Mouse (Mus musculus) intestine, embryonic 16.5 days (tissue): ENCODE data around the gene Dab1. TPM values are rescaled to one million over a fixed set of nuclear protein-coding genes. Genes with fewer than 3 reads are reported as not detected.
A peak's percentile ranks its signal among the peaks of the same experiment; 100 is the strongest.

Source experiments
- ATAC-seq: fragments of 200-750 bp; cut with Nextera tagmentation; 2 replicates; pipeline ENCODE4 v1.8.0; 2017; ENCODE audit warnings: moderate TSS enrichment, moderate library complexity
- H3K27ac ChIP-seq: fragments of 300-500 bp; sonication (generic); 2 replicates; pipeline ENCODE4 v1.5.1; 2014; ENCODE audit warnings: mild to moderate bottlenecking, low read length
- H3K27me3 ChIP-seq: fragments of 300-500 bp; sonication (generic); replicated peaks from 2 replicates; pipeline ENCODE4 v1.6.1; 2014; ENCODE audit warnings: low read length, control low read depth, mixed read lengths; ENCODE audit not compliant: control insufficient read depth, insufficient read depth
- H3K36me3 ChIP-seq: fragments of 300-500 bp; sonication (generic); 2 replicates; pipeline ENCODE4 v1.6.1; 2014; ENCODE audit warnings: low read length, control low read depth; ENCODE audit not compliant: control insufficient read depth, insufficient read depth
- H3K4me1 ChIP-seq: fragments of 300-500 bp; sonication (generic); 2 replicates; pipeline ENCODE4 v1.6.1; 2014; ENCODE audit warnings: low read length, control low read depth, mixed read lengths; ENCODE audit not compliant: control insufficient read depth, insufficient read depth
- H3K4me2 ChIP-seq: fragments of 300-500 bp; sonication (generic); 2 replicates; pipeline ENCODE4 v1.6.1; 2014; ENCODE audit warnings: low read depth, low read length, control low read depth
- H3K4me3 ChIP-seq: fragments of 300-500 bp; sonication (generic); 2 replicates; pipeline ENCODE4 v1.5.1; 2014; ENCODE audit warnings: mild to moderate bottlenecking, low read length
- H3K9ac ChIP-seq: fragments of 300-500 bp; sonication (generic); 2 replicates; pipeline ENCODE4 v1.6.1; 2014; ENCODE audit warnings: low read depth, low read length
- H3K9me3 ChIP-seq: fragments of 300-500 bp; sonication (generic); 2 replicates; pipeline ENCODE4 v1.6.1; 2016; ENCODE audit warnings: low read length, control low read depth; ENCODE audit not compliant: control insufficient read depth
- WGBS: fragments of 180-500 bp; shearing (Covaris S2); extraction: QIAGEN DNeasy Blood & Tissue Kit; methylation state at CpG from one replicate; pipeline ENCODE4 v1.1.7; 2014; 5-methylcytosine and 5-hydroxymethylcytosine counted together
- polyA plus RNA-seq: library from polyadenylated mRNA; unstranded; fragments of >200 nt; fragmentation: Nextera tagmentation; extraction: Ambion mirVana; gene quantifications from 2 replicates; pipeline ENCODE4 v1.2.1, GENCODE M21; 2015

The Dab1 gene
- polyA plus RNA-seq, 1 experiment from 2014 or later, result 54.5 TPM

DNA sequence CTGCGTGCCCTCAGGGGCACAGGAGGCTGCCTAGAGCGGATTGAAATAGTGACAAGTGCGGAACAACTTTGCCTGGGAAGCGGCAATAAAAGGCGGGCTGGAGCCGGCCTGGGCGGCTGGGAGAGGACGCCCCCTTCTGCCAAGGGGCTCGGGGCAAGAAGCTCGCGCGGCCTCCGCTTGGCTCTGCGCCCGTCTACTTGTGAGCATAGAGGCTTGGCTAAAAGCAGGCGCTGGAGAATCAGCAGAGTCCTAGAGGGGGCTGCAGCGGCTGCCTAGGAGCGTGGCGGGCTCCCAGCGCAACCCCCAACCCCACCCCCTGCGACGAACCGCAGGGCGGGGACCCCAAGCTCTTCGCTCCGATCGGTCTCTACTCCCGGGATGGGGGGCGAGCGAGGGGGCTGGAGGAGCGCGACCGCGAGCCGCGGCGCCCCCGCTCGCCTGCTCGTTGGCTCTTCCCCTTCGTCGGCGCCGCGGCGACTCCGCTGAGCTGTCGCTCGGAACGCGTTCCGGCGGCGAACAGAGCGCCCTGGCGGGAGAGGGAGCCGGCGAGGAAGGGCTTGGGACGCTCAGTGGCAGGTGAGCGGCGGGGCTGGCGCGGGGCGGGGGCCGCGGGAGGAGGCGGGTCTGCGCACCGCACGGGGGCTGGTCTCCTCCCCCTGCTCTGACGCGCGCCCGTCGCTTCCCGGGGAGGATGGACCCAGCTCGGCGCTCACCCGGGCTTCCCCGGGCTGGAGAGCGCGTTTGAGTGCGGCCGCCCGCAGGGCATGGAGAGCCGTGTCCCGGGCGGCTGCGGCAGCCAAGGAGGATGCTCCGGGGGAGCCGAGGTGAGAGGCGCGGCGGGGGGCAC, 748.0 kb downstream of the Dab1 start:
- under 1% methylated on average over 70 of the region's 94 CpGs for WGBS
- Histone ChIP-seq H3K36me3 (no peaks in the 10 kb centered on the region), H3K4me3 (peak overlapping the region; percentile 73), H3K9ac (peak overlapping the region; percentile 79), H3K27ac (peak overlapping the region; percentile 59), H3K4me1 (0 out of 2 replicates have a peak, but pooled peaks cover 2% of the 10 kb centered on the region), H3K4me2 (peak overlapping the region; percentile 92), H3K9me3 (no peaks in the 10 kb centered on the region), H3K27me3 (peaks cover 5% of the 10 kb centered on the region; the same call in 1 of the 2 replicates)
- ATAC-seq, result peak; percentile 95

- Histone ChIP-seq H3K4me2 (peak overlapping the region; percentile 92), H3K9ac (peak overlapping the region; percentile 79), H3K4me1 (0 out of 2 replicates have a peak, but pooled peaks cover 2% of the 10 kb centered on the region), H3K36me3 (no peaks in the 10 kb centered on the region), H3K4me3 (peak overlapping the region; percentile 73), H3K27ac (peak overlapping the region; percentile 59), H3K27me3 (peaks cover 5% of the 10 kb centered on the region; the same call in 1 of the 2 replicates), H3K9me3 (no peaks in the 10 kb centered on the region)
- peak; percentile 81 for ATAC-seq
- WGBS, result under 1% methylated on average over 40 of the region's 48 CpGs
Measured at GRCm38 (mm10) chr4:104367741-104368411, 748.7 kb downstream of the Dab1 start.

- Histone ChIP-seq H3K9ac (peak overlapping the region; percentile 79), H3K4me2 (peak overlapping the region; percentile 92), H3K4me1 (0 out of 2 replicates have a peak, but pooled peaks cover 2% of the 10 kb centered on the region), H3K36me3 (no peaks in the 10 kb centered on the region), H3K9me3 (no peaks in the 10 kb centered on the region), H3K27me3 (peaks cover 5% of the 10 kb centered on the region; the same call in 1 of the 2 replicates), H3K4me3 (peak overlapping the region; percentile 73), H3K27ac (no peak overlapping the region)
- WGBS, result under 1% methylated on average over 20 of the region's 20 CpGs
- ATAC-seq, result peak; percentile 16
Measured at GRCm38 (mm10) chr4:104368561-104369021, 749.4 kb downstream of the Dab1 start.

DNA sequence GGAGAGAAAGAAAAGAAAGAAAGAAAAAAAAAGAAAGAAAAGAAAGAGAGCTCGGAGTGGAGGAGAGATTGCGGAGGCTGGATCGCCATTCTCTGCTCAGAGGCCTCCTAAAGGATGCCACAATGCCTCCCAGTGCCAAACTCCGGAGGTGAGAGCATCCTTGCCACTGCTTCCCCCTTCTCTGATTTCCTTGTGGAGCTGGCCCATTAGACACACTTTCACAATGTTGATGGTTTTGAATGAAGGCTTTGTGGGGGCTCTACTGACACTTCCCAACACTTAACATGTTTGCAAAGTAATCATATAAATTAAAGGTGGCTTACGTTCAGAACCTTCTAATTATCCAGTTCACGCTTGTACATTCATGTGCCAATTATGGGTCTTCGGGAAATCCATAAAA, 749.9 kb downstream of the Dab1 start:
- Histone ChIP-seq H3K4me2 (peak overlapping the region; percentile 92), H3K27ac (no peak overlapping the region), H3K4me1 (0 out of 2 replicates have a peak, but pooled peaks cover 2% of the 10 kb centered on the region), H3K9ac (peak overlapping the region; percentile 79; the same call in 1 of the 2 replicates), H3K27me3 (peaks cover 5% of the 10 kb centered on the region; the same call in 1 of the 2 replicates), H3K36me3 (no peaks in the 10 kb centered on the region), H3K4me3 (peak overlapping the region; percentile 73), H3K9me3 (no peaks in the 10 kb centered on the region)
- WGBS, result 17% methylated on average over 7 of the region's 7 CpGs
- ATAC-seq, result no peak

DNA sequence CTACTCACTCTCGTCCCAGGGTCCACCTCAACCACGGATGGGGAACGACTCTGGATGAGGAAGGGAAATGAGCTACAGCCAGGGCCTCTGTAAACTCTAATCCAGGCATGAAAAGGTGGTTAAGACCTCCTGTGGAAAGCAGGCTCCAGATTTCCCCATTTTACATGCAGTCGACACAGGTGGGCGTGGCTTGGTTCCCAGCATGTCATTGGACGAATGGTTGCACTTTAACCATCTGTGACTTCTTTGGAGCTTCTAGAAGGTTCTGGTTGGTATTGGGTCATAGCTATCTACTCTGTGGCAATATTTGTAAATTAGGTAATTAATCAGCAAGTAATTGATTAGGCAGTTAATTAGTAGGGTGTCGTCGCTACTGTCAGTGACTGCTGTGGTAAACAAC, 752.0 kb downstream of the Dab1 start:
- Histone ChIP-seq H3K4me3 (no peak overlapping the region), H3K9me3 (no peaks in the 10 kb centered on the region), H3K27me3 (peaks cover 5% of the 10 kb centered on the region; the same call in 1 of the 2 replicates), H3K4me1 (0 out of 2 replicates have a peak, but pooled peaks cover 2% of the 10 kb centered on the region), H3K4me2 (no peak overlapping the region), H3K36me3 (no peaks in the 10 kb centered on the region), H3K27ac (no peak overlapping the region), H3K9ac (no peak overlapping the region)
- no peak for ATAC-seq
- 66% methylated on average over 8 of the region's 8 CpGs for WGBS

DNA sequence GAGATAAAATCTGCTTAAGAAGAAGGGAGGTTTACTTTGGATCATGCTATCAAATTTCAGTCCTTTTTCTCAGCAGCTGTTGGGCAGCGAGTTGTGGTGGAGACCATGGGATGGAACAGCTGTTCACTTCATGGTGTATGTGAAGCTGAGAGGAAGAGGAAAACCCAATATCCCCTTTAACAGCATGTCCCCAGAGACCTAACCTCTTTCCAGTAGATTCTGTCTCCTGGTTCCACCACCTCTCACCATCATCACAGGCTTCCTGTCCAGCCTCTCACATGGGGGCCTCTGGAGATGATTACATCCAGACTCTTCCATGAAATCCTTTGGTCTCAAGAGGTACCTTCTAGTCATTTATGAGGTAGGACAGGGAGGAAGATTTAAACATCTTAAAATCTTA, 755.0 kb downstream of the Dab1 start:
- no peak overlapping the region for H3K27ac ChIP-seq
- no peak overlapping the region for H3K9ac ChIP-seq
- no peak overlapping the region for H3K4me2 ChIP-seq
- no peak overlapping the region for H3K4me3 ChIP-seq
- peaks cover 3% of the 10 kb centered on the region; the same call in 1 of the 2 replicates for H3K27me3 ChIP-seq
- ATAC-seq, result no peak
- H3K4me1 ChIP-seq, result no peaks in the 10 kb centered on the region
- no peaks in the 10 kb centered on the region for H3K36me3 ChIP-seq
- WGBS, result 70% methylated on average over 1 of the region's 1 CpGs
- H3K9me3 ChIP-seq, result no peaks in the 10 kb centered on the region

DNA sequence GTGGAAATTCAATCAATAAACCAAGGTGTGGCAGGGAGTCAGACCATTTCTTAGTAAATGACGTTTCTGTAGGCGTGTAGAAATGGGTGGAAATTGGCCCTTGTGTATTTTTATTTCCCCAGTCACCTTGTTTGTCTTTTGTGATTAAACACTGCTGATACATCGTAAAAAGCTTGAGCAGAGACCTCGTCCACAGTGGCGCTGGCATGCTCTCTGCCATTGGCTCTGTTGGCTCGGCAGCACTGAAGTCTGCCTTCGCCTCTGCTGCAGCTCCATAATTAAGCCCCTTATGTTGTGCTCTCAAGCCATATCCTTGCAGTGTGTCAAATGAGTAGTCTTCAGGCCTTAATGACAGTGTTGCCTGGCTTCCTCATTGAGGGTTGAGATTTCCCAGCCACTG, 765.5 kb downstream of the Dab1 start:
- peak overlapping the region; percentile 47 for H3K4me2 ChIP-seq
- H3K27ac ChIP-seq, result peak overlapping the region; percentile 85
- no peaks in the 10 kb centered on the region for H3K27me3 ChIP-seq
- H3K9me3 ChIP-seq, result no peaks in the 10 kb centered on the region
- peak; percentile 70 for ATAC-seq
- no peak overlapping the region for H3K9ac ChIP-seq
- peaks cover 9% of the 10 kb centered on the region for H3K4me1 ChIP-seq
- H3K4me3 ChIP-seq, result 0 out of 2 replicates have a peak overlapping the region, but pooled peaks have one; percentile 11
- 34% methylated on average over 7 of the region's 7 CpGs for WGBS
- H3K36me3 ChIP-seq, result no peaks in the 10 kb centered on the region

- Histone ChIP-seq H3K9ac (no peak overlapping the region), H3K4me3 (no peak overlapping the region), H3K27ac (peak overlapping the region; percentile 85; the same call in 1 of the 2 replicates), H3K27me3 (no peaks in the 10 kb centered on the region), H3K36me3 (no peaks in the 10 kb centered on the region), H3K9me3 (no peaks in the 10 kb centered on the region), H3K4me2 (peak overlapping the region; percentile 47; the same call in 1 of the 2 replicates), H3K4me1 (peaks cover 9% of the 10 kb centered on the region)
- peak; percentile 89 for ATAC-seq
- WGBS, result 18% methylated on average over 5 of the region's 5 CpGs
Measured at GRCm38 (mm10) chr4:104385272-104385671, 766.1 kb downstream of the Dab1 start.

GRCm38 (mm10) chr4:104395515-104395914, 776.4 kb downstream of the Dab1 start:
- Histone ChIP-seq H3K9me3 (no peaks in the 10 kb centered on the region), H3K4me2 (no peak overlapping the region), H3K9ac (no peak overlapping the region), H3K4me1 (no peaks in the 10 kb centered on the region), H3K27ac (no peak overlapping the region), H3K4me3 (no peak overlapping the region), H3K36me3 (no peaks in the 10 kb centered on the region), H3K27me3 (no peaks in the 10 kb centered on the region)
- ATAC-seq, result no peak
- WGBS, result 89% methylated on average over 3 of the region's 3 CpGs
